Mouse (Mus musculus) common myeloid progenitor, adult 5-6 weeks (primary cell): ENCODE measurements around the gene Frmd4a. TPM values are rescaled to one million over a fixed set of nuclear protein-coding genes. Genes with fewer than 3 reads are reported as not detected.

Experiments
- ATAC-seq: replicated peaks from 2 replicates; pipeline ENCODE4 v1.8.0; 2016; ENCODE audit warnings: low read depth, mild to moderate bottlenecking, moderate TSS enrichment, inconsistent platforms; ENCODE audit not compliant: poor library complexity, severe bottlenecking
- total RNA-seq: library from RNA; stranded (forward); fragments of 200-1000, 187-1606 nt; gene quantifications from 2 replicates; pipeline ENCODE4 v1.2.3, GENCODE M21; 2017

The Frmd4a gene
- 25.6 and 26.3 TPM in 2 replicates for total RNA-seq

DNA sequence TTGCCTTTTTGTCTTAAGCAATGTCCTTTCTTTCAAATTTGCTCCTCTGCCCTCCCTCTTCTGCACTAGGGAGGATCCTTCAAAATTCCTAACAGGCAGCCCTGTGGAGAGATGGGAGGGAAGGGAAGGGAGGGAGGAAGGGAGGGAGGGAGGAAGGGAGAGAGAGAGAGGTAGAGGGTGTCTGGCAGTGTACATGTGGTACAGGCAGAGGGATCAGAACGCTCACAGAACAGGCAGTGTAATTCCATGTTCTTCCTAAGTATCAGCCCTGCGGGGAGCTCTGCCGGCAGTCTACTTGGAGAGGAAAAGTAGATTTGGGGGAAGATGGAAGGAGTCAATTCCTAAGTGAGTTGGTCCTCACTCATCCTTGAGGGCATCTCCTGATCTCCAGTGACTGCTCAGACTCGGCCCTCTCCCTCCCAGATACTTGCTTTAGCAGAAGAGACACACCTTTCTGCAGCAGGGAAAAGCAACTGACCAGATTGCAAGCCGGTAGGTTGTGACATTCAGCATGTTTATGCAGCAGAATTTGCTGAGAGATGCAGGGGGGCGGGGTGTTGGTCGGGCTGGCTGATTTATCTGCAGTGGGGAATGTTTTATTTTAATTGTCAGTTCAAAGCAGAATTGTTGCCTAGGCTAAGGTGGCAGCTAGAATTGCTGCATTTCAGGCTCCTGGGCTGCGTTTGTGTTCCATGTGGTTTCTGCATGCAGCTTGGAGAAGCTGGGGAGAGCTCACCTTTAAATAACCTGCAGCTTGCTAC lies at the start of gene Frmd4a:
Gene Frmd4a (plus strand): TSS at position 190 of the 761 bp plus-strand sequence.
- no peak for ATAC-seq

DNA sequence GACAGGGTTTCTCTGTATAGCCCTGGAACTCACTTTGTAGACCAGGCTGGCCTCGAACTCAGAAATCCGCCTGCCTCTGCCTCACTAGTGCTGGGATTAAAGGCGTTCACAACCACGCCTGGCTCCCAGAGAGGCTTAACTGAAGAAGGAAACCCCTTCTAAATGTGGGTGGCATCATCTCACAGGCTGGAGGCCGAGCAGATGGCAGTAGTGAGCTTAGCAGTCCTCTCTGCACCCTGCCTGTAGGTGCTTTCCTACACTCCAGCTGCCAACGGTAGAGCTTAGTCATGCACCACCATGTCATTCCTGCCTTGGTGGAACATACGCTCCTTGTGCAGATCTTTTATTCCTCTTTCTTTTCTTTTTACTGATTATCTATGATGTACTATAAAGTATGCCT lies 28.6 kb upstream of the Frmd4a start:
- ATAC-seq = no peak

DNA sequence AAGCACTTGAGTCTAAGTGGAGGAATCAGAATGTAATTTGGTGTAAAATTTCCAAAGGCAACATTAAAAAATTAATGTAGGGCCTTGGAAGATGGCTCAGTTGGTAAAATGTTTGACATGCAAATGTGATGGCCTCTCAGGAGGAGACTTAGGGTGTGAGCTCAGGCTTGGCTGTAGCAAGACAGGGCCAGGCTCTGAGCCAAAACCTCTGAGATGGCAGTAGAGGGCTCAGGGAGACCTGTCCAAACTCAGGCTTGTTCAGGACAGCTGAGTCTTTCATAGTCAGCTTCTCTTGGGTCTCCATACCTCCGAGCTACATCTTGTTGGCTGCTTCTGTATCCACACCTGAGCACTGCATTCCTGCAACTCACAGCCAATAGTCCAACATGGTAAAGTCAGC lies 27.1 kb upstream of the Frmd4a start:
- no peak for ATAC-seq

DNA sequence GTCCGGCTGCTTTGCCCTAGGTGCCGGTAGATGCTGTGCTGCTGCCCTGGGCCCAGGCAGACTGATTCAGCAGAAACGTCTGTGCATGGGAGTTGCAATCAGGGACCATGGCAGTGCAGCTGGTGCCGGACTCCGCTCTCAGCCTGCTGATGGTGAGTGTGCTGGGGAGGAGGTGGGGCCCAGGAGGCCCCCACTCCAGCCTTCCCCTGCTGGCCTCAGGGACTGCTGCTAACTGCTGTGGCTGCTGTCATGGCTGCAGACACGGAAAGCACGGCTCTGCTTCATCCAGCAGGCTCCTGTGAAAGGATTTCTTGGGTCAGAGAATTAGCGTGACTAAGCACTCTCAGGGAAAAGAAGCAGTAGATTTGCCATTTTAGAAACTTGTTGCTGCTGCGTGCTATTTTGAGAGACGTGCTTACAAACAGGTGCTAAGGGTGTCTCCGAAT lies 937 bp downstream of the Frmd4a start:
- ATAC-seq = no peak

DNA sequence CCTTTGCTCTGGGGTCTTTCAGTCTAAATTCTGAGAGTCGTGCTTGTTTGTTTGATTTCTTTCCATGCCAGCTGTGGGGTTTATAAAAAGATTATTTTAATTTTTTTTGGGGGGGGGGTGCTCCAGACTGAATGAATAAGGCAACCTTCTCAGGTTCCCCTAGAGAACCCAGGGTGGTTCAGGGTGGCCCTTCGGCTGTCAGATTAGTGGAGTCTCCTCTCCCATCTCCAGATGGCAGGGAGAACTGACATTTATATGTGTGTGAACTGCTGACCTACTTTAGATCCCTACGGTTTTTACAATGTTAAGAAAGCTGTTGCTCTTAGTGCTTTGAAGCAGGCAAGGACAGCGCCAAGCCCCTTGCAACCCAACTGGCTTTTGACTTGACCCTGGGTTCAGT lies 1.4 kb downstream of the Frmd4a start:
- ATAC-seq = no peak

DNA sequence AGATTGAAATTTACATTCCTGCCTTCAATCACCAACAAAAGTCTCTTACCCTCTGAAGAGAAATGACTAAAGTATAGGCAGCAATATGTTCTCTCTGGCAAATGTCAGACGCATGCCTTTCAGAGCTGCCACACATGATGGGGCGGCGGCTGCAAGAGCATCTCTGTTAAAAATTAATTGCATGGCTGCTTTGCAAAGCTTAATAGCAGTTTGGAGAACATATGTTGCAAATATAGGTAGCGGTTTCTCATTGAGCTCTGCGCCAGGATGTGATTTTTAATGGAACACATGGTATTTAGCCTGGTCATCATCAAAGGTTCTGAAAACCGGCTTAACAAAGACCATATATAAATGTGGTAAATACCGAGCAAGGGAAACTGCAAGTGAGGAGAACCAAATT lies 7.4 kb downstream of the Frmd4a start:
- ATAC-seq = no peak

DNA sequence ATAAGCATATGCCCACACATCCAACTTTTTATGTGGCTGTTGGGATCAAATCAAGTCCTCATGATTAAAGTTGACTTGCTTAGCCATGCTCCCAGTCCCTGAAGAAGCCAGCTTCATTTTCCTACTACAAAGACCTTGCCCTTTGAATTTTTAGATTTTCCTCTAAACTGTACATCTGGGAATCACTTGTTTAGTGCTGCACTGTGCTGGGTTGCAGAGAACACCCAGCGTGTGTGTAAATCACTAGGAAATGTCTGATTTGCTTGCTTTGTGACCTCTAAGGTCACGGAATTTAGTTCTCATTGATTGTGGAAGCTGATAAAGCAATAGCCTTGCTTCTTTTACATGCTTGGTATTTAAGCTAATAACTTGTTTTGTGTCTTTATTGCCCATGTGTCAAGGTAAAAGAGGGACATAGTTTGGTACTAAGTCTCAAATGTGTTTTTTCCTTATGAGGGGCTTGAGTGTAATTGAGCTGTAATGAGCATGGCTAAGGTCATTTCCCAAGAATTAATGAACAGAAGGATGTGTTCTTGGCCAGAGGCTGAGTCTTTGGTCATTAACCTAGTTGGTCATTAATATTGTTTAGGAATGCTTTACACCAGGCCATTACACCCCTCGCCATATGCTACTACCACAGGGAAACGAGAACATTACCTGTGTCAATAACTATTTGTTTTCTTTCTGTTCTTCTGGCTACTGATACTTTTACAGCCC lies 11.7 kb downstream of the Frmd4a start:
- no peak for ATAC-seq

DNA sequence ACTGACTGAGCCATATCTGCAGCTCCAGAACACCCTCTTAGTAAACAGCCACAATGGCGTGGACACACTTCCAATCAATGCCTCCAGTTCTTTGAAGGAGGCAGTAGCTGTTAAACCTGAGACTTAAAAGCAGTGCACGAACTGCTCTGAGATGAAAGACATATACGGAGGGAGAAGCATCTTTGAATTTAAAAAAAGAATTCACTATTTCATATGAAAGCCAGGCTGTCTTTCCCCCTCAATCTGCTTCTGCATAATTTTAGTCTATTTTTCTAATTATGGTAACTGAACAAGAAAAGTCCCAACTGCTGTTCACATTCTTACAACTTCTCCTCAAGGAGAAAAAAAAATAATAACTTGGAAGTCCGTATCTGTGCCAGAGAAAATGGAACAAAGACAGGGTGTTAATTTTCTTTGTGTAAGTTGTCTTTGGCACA lies 18.7 kb downstream of the Frmd4a start:
- ATAC-seq = no peak

DNA sequence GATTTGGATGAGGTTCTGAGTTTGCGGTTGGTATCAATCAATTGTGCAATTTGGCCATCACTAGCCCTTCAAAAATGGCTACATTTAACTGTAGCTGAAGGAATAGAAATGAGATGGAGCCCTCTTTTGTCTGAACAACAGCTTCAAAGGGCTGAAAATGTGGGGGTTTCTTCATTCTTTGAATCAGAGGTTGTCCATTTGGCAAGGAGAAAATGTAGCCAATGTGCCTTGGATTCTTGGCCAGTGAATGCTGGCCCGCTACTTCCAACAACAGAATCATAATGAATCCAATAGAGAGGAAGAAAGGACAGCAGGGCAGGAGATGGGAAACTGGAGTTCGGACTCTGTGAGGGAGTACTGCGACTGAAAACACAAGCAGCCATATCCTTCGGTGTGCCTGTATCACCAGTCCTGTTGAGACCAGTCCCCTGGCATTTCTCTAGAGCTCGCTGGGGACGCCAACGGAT lies 19.2 kb downstream of the Frmd4a start:
- no peak for ATAC-seq

DNA sequence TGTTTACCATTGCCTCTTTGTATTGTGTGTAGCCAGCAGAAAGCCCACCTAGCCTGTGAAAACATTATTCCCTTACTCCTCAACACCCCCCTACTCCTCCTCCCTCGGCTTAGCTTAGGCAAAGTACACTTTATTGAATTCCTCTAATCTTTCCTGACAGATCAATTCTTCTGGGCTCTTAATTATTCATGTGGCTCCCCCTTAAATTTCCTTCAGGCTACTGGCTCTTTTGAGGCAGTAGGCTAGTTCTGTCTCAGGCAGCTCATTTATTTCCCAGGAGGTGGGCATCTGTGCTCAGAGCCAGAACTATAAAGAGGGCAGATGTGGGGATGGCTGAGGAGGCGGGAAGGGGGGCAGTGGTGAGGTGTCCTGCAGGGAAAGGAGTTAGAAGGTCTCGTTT lies 24.5 kb downstream of the Frmd4a start:
- no peak for ATAC-seq

DNA sequence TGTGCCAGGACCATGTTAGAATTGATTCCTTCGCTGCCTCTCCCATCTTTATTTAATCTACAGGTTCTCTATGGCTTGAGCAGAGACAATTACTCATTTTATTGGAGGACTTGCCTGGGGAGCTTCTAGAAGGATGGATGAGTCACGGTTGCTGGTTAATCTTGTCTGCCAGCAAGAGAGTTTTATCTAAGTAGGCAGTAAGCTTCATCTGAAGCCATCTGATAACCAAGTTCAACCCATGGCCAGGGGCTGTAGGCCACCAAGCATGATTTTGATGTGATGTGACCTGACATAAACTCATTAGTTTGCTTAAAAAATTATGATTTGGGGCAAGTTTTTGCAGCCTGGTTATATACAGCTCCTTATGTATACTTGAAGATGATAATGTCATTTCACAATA lies 38.0 kb downstream of the Frmd4a start:
- ATAC-seq = no peak

DNA sequence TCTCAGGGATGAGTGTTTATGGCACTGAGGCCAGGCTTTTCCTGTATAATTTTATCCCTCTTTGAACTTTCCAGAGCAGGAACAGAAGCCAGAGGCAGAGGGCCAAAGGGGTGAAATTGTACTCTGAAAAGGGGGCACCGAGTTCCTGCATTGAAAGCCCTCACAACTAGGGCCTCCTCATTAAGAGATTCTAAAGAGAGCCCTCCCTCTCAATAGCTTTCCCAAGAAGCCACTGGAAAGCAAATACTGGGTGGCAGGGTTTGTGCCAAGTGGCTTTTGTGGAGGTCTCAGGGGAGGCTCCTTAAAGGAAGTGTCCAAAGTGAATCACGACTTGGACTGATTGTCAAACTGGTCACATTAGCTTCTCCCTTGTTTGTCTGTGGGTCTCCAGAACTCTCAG lies 43.2 kb downstream of the Frmd4a start:
- ATAC-seq = no peak

DNA sequence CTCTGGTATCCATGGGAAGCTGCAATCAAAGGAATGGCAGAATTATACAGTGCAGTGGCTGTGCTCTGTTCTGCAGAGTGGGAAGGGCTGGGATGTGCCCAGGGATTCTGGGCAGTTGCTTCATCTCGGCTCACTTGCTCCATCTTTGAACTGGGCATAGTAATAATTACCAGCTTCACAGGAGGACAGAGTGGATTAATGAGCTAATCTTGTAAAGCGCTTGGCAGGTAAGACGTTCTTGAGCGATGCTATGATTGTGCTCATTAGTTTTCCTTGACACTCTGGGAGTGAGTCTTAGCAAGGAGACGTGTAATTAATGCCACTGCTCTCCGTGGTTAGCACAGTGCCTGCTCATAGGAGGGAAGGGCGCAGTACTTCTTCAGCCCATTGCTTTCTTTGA lies 54.3 kb downstream of the Frmd4a start:
- ATAC-seq = no peak

DNA sequence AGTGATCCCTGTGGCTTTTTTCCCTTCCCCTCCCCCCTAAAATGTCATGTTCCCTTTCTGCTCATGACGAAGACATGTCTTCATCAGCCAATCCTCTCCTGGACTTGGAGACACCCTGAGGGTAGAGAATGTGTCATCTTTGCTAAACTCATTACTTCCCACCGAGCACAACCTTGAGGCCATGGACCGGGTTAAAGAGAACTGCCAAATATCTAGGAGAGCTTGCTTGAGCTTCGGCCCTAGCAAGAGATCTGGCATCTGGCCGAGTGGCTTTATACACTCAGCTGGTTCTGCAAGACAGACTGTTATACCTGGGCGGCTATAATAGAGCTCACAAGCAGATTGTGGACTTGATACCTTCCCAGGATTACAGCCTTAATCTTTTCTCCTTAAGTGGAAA lies 66.4 kb downstream of the Frmd4a start:
- no peak for ATAC-seq

DNA sequence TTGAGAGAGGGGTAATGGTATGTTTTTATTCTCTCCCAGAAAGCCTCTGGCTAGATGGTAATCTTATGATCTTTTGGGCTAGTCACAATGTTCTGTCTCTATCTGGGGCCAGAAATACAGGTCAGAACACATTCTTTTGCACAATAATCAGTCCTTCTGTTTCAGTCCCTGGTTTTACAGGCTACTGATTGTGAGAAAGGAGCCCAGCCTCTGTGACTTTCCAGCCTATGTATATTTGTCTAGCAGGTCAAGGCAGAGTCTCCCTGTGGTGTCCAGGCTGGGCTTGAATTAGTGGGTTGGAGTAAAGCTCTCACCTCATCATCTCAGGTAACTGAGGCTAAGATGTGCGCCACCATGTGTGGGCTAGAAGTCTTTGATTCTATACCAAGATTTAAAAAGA lies 80.1 kb downstream of the Frmd4a start:
- no peak for ATAC-seq

DNA sequence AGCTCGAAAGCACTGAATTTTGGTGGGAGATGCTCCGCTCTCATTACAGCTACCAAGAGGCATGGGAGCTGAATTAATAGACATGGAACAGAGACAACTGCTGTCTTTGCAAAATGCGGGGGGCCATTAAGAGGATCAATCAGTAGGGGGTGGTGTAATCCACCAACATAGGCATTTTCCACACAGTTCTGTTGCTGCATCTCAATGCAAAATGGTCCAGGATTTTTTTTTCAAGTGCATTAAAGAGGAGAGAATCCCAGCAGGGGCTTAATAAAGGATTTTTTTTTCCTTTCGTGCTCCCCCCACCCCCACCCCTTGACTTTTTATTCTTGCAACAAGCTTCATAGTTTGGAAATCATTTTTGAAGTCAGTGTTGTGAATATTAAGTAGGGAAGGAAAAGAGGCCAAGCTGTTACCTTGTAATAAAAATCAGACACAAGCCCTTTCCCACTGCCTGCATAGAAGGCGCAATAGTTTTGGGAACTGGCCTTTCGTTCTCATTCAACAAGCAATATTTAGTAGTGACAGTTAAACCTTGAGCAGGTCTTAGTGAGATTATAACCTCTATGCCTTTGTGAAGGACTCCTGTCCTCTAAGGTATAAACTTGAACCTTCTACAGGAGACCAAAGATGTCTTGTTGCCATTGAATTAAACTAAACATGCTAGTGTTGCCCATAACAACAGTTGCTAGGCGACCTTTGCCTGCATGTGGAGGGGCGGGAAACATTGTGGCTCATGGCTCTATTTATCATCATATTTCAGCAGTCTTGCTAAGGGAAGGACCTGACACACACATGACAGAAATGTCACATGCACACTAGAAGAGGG lies 81.6 kb downstream of the Frmd4a start:
- no peak for ATAC-seq

DNA sequence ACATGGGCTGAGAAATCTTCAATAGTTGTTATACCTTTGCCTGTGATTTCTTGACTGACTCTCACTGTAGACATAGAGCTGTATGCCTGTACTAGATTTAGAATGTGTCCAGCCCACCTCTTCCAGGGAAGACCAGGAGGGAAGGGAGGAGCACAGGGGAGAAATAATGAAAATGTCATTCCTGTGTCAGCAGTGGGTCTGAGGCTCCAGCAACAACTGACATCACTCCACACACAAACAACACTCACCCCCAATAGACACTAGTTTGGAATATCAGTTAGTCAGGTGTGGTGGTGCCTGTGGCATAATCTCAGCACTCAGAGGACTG lies 82.2 kb downstream of the Frmd4a start:
- ATAC-seq = no peak

DNA sequence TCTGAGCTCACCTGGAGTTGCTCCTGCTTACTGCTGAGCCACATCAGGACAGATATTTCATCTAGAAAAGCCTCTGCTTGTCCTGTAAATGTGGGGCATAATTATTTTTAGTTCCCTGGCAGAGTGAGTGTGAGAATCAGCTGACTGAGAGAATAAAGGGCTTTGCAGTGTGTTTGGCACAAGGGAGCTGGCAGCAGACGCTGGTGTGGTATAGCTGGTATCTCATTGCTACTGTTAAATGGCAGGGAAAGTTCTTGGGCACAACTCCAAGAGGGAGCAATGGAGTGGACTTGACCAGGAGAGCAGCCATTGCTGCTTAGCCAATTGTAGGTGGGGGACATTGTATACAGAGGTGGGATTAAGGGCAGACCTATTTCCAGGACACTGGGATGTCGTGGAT lies 83.9 kb downstream of the Frmd4a start:
- ATAC-seq = no peak

DNA sequence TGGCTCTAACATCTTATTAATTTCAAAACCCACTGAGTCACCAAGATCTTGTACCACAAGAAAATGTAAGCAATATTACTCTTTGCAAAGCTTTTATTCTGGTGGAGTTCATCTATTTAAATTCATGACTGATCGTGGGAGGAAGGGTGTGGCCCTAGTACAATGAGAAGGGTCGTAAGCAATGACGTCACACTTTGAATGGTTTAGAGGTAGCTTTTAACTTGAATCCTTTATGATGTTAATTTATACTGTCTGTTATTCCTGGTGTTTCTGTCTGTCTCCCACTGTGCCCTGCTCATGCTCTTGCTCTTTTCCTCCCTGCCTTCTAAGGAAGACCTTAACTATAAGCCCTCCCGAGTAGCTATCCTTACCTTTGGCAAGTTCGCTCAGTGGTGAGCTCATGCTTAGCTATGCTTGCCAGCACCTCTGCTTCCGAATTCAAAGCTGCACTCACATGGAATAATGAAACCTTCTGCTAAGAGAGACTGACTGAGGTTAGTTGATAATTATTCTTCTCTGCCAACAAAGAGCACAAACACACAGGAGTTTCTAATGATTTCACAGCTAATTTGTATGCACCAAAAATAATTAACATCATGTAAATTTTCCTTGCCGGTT lies 95.9 kb downstream of the Frmd4a start:
- no peak for ATAC-seq

DNA sequence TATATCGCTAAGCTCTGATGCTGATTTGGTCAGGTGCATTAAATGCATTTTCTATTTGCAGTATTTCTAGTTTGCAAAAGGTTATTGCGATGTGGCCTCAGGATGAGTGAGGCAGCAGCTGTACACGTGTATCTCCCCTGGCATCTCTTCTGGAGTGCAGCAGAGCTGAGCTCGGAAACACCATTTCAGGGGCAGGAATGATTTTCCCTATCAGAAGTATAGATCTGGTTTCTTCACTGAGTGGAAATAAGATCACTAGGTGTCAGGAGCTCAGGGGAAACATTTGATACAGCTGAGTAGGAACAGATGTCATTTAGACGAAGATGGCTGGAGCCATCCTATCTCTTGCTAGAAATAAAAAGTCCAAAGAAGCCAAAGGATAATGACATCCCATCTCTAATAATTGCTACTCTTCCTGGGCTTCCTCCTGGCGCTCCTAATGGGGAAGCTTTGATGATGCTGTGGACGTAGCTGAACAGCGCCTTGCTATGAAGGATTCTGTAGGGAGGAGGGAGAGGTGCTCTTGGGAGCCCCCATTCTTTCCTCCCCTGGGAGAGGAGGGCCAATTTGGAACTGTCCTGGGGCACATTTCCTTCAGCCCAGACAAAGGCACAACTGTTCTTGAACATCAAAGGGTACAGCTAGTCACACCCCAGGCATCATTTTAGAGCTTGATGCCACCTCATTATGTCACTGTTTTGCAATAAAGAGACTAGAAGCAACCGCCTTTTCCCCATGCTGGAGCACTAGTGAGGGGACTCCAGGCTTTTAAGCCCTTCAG lies 102.4 kb downstream of the Frmd4a start:
- ATAC-seq = no peak
